Mouse (Mus musculus) midbrain, embryonic 14.5 days (tissue): ENCODE results near the gene Rasl11b. TPM values are rescaled to one million over a fixed set of nuclear protein-coding genes. Genes with fewer than 3 reads are reported as not detected.

ENCODE experiments used
- ATAC-seq: fragments of 200-750 bp; cut with Nextera tagmentation; 2 replicates; pipeline ENCODE4 v1.8.0; 2017; ENCODE audit warnings: moderate number of reproducible peaks, moderate library complexity; ENCODE audit not compliant: low FRiP score, low TSS enrichment
- DNase-seq: peaks from one replicate; pipeline ENCODE4 v3.0.0-alpha.2; 2015
- H3K27ac ChIP-seq: fragments of 300-500 bp; sonication (generic); replicated peaks from 2 replicates; pipeline ENCODE4 v1.5.1; 2014; ENCODE audit warnings: mild to moderate bottlenecking, low read depth, low read length, moderate library complexity
- H3K27me3 ChIP-seq: fragments of 300-500 bp; sonication (generic); 2 replicates; pipeline ENCODE4 v1.6.1; 2014; ENCODE audit warnings: low read length, control low read depth, mixed read lengths; ENCODE audit not compliant: control insufficient read depth, insufficient read depth
- H3K36me3 ChIP-seq: fragments of 300-500 bp; sonication (generic); 2 replicates; pipeline ENCODE4 v1.6.1; 2014; ENCODE audit warnings: low read length, control low read depth; ENCODE audit not compliant: control insufficient read depth, insufficient read depth
- H3K4me1 ChIP-seq: fragments of 300-500 bp; sonication (generic); 2 replicates; pipeline ENCODE4 v1.6.1; 2014; ENCODE audit warnings: mild to moderate bottlenecking, antibody characterized with exemption, low read length, control low read depth; ENCODE audit not compliant: control insufficient read depth, insufficient read depth
- H3K4me2 ChIP-seq: fragments of 300-500 bp; sonication (generic); 2 replicates; pipeline ENCODE4 v1.6.1; 2014; ENCODE audit warnings: mild to moderate bottlenecking, low read length, moderate library complexity
- H3K4me3 ChIP-seq: fragments of 300-500 bp; sonication (generic); replicated peaks from 2 replicates; pipeline ENCODE4 v1.5.1; 2014; ENCODE audit warnings: low read depth, low read length
- H3K9ac ChIP-seq: fragments of 300-500 bp; sonication (generic); replicated peaks from 2 replicates; pipeline ENCODE4 v1.6.1; 2014; ENCODE audit warnings: mild to moderate bottlenecking, low read length, moderate library complexity
- H3K9me3 ChIP-seq: fragments of 300-500 bp; sonication (generic); 2 replicates; pipeline ENCODE4 v1.6.1; 2016; ENCODE audit warnings: low read length, control low read depth, mixed read lengths; ENCODE audit not compliant: control insufficient read depth
- WGBS: fragments of 180-500 bp; shearing (Covaris S2); extraction: QIAGEN DNeasy Blood & Tissue Kit; methylation state at CpG from one replicate; pipeline ENCODE4 v1.1.7; 2014; 5-methylcytosine and 5-hydroxymethylcytosine counted together
- polyA plus RNA-seq: library from polyadenylated mRNA; unstranded; fragments of >200 nt; fragmentation: Nextera tagmentation; extraction: Ambion mirVana; gene quantifications from 2 replicates; pipeline ENCODE4 v1.2.1, GENCODE M21; 2014

Gene Rasl11b
- polyA plus RNA-seq, 1 experiment from 2014 or later: 13.6 TPM

DNA sequence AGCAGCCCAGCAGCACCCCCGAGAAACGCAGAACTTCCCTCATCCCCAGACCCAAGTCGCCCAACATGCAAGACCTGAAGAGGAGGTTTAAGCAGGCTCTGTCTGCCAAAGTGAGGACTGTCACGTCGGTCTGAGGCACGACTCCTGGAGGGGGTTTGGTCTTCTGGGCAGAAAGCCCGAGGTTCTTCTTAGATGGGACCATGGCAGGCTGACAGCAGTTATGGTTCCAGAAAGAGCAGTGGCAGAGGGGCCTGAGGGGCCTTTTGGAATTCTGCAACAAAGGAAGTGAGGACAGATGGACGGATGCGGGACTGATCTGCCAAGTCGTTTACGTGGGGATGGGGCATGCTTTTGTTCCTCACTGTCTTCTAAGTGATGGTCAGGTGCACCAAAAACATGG, 3.4 kb downstream of the Rasl11b start:
- H3K9ac ChIP-seq: no peak overlapping the region
- WGBS: 87% methylated on average over 11 of the region's 11 CpGs
- ATAC-seq (no peak), DNase-seq (no peak)
- H3K4me2 ChIP-seq: no peak overlapping the region
- H3K27me3 ChIP-seq: peaks cover 4% of the 10 kb centered on the region; the same call in 1 of the 2 replicates
- peaks cover 8% of the 10 kb centered on the region; the same call in 1 of the 2 replicates for H3K4me1 ChIP-seq
- no peak overlapping the region for H3K27ac ChIP-seq
- H3K36me3 ChIP-seq: no peaks in the 10 kb centered on the region
- no peaks in the 10 kb centered on the region; the same call in 1 of the 2 replicates for H3K9me3 ChIP-seq
- no peak overlapping the region for H3K4me3 ChIP-seq

DNA sequence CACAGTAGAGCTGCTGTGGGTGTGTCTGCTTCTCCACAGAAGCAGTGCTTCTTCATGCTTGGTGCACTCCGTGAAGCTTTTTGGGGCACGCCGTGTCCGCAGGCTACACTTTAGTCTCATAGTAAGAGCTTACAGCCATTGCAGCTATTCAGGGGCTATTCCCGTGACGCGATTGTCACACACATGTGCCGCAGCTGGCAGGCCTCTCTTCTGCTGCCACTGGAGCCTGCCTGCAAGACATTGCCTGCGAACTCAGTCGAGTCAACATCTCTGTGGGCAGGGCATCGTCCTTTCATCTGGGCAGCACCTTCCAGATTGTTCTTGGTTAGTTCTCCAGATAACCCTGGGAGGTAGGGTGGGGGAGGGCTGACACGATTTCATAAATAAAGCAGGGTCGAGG, 4.7 kb downstream of the Rasl11b start:
- H3K9ac ChIP-seq: no peak overlapping the region
- peaks cover 4% of the 10 kb centered on the region; the same call in 1 of the 2 replicates for H3K4me1 ChIP-seq
- no peak overlapping the region for H3K4me3 ChIP-seq
- no peak overlapping the region for H3K27ac ChIP-seq
- H3K27me3 ChIP-seq: peaks cover under 1% of the 10 kb centered on the region; the same call in 1 of the 2 replicates
- DNase-seq: no peak
- H3K36me3 ChIP-seq: no peaks in the 10 kb centered on the region
- WGBS: 82% methylated on average over 13 of the region's 13 CpGs
- H3K4me2 ChIP-seq: no peak overlapping the region
- no peaks in the 10 kb centered on the region; the same call in 1 of the 2 replicates for H3K9me3 ChIP-seq
- ATAC-seq: no peak

DNA sequence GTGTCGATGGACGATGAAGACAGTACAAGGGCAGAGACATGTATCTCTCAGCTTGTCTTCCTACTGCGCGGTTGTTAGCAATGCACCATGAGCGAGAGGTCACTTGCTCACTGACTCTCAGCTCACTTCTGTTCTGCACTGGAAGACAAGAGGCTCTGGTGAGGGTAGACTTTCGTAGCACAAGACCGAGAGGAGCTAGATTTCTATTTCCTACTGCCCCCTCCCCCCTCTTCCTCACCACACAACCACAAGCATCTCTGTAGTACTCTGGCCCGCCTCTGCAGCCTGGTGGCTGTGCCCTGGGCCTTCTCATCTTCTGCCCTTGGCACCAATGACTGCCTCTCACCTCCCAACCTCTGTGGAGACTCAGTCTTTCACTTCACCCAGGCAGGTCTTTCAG, 5.4 kb downstream of the Rasl11b start:
- Histone ChIP-seq H3K4me2 (no peak overlapping the region), H3K27ac (no peak overlapping the region), H3K27me3 (no peaks in the 10 kb centered on the region), H3K9me3 (no peaks in the 10 kb centered on the region; the same call in 1 of the 2 replicates), H3K4me1 (0 out of 2 replicates have a peak, but pooled peaks cover 2% of the 10 kb centered on the region), H3K4me3 (no peak overlapping the region), H3K9ac (no peak overlapping the region), H3K36me3 (no peaks in the 10 kb centered on the region)
- no peak for DNase-seq
- no peak for ATAC-seq
- WGBS: 93% methylated on average over 8 of the region's 8 CpGs

DNA sequence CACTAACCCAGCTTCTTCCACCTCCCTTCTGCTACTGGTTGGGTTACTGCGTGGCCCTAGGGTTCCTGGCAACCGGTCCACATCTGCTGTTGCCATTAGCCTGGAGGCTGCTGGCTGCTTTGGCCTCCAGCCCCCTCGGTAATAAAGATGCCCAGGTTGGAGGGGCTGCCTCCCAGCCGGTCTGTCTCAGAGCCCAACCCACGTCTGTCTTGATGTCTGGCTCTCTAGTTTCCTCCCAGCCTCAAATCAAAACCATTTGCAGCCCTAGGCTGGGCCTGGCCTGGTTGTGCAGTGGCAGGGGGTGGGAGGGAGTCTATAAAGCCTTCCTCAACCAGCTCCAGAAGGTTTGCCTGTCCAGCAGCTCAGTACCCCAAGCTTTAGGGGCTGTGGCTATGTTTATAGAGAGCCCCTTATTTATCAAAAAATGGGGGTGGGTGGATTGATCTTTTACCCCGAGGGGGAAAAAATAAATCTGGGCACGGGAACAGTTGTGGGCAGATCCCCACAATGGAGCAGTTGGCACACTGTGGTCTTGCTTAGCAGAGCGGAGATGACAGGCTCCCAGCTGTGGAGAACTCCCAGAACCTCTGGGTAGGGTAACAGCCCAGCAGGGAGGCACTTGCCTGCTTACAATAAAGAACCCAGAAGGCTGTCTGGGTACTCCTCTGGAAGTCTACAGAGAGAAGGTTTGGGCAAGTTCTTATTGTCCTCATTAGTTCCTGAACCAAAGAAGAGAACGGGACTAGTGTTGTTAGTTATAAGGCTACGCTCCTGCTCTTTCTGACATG, 6.7 kb downstream of the Rasl11b start:
- Histone ChIP-seq H3K27ac (no peak overlapping the region), H3K27me3 (no peaks in the 10 kb centered on the region), H3K9me3 (no peaks in the 10 kb centered on the region; the same call in 1 of the 2 replicates), H3K36me3 (no peaks in the 10 kb centered on the region), H3K4me2 (no peak overlapping the region), H3K4me3 (no peak overlapping the region), H3K4me1 (0 out of 2 replicates have a peak, but pooled peaks cover 2% of the 10 kb centered on the region), H3K9ac (no peak overlapping the region)
- ATAC-seq (no peak), DNase-seq (no peak)
- 71% methylated on average over 10 of the region's 10 CpGs for WGBS

DNA sequence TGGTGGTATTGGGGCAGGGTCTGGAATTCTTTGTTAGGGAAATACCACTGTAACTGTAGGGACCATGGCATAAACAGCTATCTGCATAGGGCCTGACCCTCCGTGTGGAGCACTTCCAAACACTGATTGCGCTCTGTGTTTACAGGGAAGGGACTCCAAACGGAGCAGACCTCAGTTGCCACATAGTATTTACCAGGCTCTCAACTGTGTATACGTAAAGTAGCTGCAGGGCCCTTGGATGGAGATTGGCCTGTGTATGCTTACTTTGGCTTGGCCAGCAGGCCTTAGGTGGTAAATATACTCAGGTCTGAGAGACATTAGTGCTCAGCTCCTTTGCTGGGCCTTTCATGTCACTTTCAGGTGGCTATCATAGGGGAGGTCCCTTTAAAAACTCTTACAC, 7.4 kb downstream of the Rasl11b start:
- no peak overlapping the region for H3K4me2 ChIP-seq
- H3K27ac ChIP-seq: no peak overlapping the region
- no peak for ATAC-seq
- WGBS: 87% methylated on average over 4 of the region's 4 CpGs
- H3K4me1 ChIP-seq: 0 out of 2 replicates have a peak, but pooled peaks cover 2% of the 10 kb centered on the region
- DNase-seq: no peak
- H3K27me3 ChIP-seq: no peaks in the 10 kb centered on the region
- no peak overlapping the region for H3K9ac ChIP-seq
- H3K9me3 ChIP-seq: no peaks in the 10 kb centered on the region; the same call in 1 of the 2 replicates
- H3K36me3 ChIP-seq: no peaks in the 10 kb centered on the region
- no peak overlapping the region for H3K4me3 ChIP-seq

DNA sequence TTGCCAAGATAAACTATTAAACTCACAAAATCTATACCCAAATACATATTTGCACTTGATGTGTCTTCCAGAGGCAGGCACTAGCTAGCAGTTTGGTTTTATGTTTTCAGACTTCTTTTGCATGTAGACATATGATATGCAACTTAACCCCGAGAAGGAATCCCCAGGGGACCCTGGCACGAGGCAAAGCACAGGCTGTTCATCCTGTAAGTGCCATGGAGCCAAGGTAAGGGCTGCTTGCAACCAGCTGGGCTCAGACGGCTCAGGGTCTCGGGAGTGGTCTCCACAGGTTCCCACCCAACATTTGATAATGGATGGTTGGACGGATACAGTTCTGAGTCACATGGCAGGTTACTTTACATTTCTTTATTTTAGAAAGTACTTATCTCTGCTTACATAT, 9.4 kb downstream of the Rasl11b start:
- no peaks in the 10 kb centered on the region for H3K36me3 ChIP-seq
- no peaks in the 10 kb centered on the region for H3K4me1 ChIP-seq

DNA sequence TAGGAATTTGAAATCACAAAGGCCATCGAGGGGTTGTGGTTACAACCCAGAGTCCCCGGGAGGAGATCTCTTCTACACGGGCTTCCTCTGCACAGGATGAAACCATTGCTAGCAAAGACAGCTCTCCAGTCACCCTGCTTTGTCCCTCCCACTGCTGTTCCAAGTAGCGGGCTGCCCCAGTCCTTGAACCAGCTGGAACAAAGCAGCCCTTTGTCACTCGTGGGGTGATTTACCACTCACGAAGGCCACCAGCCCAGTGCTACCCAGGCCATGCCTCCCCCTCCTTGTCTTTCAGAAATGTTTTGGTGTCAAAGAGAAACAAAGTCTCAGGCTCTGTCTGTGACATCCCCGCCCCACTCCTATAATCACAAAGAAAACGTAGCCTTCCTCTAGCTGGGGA, 10.4 kb downstream of the Rasl11b start:
- WGBS: 42% methylated on average over 8 of the region's 8 CpGs
- ATAC-seq: no peak

More for the DNA sequence above, 9.4 kb downstream of the Rasl11b start:
- Histone ChIP-seq H3K27ac (no peak overlapping the region), H3K27me3 (no peaks in the 10 kb centered on the region), H3K9me3 (no peaks in the 10 kb centered on the region; the same call in 1 of the 2 replicates), H3K9ac (no peak overlapping the region), H3K4me3 (no peak overlapping the region), H3K4me2 (no peak overlapping the region)
- ATAC-seq: no peak
- 75% methylated on average over 5 of the region's 5 CpGs for WGBS
- DNase-seq: no peak

DNA sequence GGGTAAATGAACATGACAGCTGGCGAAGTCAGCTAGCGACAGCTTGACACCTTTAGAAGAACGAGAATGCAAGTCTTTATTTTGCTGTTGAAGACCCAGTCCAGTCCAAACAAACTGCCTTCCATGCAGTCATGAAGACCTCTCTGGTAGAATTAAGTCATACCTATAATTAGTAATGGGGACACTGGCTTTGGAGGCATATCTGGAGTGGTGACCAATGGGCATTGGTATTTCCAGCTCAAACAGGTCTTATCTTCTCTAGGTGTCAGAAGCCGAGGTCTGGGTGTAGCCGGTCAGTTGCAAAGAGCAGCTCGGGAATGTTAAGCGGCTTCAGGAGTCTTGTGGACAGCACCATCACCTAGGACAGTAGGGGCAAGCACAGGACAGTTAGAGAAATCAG, 11.0 kb downstream of the Rasl11b start:
- Histone ChIP-seq H3K9ac (no peak overlapping the region), H3K9me3 (no peaks in the 10 kb centered on the region; the same call in 1 of the 2 replicates), H3K27me3 (no peaks in the 10 kb centered on the region), H3K27ac (no peak overlapping the region), H3K4me1 (no peaks in the 10 kb centered on the region), H3K36me3 (no peaks in the 10 kb centered on the region), H3K4me2 (no peak overlapping the region), H3K4me3 (no peak overlapping the region)
- WGBS: 86% methylated on average over 7 of the region's 7 CpGs
- no peak for ATAC-seq
- no peak for DNase-seq

More for the DNA sequence above, 10.4 kb downstream of the Rasl11b start:
- no peak overlapping the region for H3K9ac ChIP-seq
- H3K27ac ChIP-seq: no peak overlapping the region
- no peaks in the 10 kb centered on the region for H3K36me3 ChIP-seq
- no peak for DNase-seq
- no peak overlapping the region for H3K4me2 ChIP-seq
- H3K27me3 ChIP-seq: no peaks in the 10 kb centered on the region
- H3K9me3 ChIP-seq: no peaks in the 10 kb centered on the region; the same call in 1 of the 2 replicates
- H3K4me1 ChIP-seq: no peaks in the 10 kb centered on the region
- H3K4me3 ChIP-seq: no peak overlapping the region

DNA sequence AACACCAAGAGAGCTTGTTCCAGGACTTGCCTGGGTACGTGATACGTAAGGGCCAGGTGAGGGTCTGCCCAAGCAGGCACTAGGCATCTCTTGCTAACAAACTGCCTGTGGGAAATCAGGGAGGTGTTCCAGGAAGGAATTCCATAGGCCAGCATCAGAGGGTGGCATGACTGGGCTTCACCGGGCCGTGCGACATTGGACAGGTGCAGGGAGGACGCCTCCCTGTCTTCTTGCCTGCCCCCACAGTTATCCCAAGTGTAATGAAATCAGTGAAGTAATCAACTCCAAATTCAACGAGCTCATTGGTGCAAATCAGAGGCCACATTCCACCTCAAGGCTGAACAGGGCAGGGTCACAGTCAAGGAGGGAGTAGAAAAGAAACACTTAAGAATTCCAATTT, 11.6 kb downstream of the Rasl11b start:
- Histone ChIP-seq H3K27ac (no peak overlapping the region), H3K36me3 (no peaks in the 10 kb centered on the region)
- WGBS: 87% methylated on average over 7 of the region's 7 CpGs

More for the DNA sequence above, 11.6 kb downstream of the Rasl11b start:
- H3K9ac ChIP-seq: no peak overlapping the region
- DNase-seq (no peak), ATAC-seq (no peak)
- H3K4me3 ChIP-seq: no peak overlapping the region
- no peaks in the 10 kb centered on the region for H3K27me3 ChIP-seq
- H3K4me2 ChIP-seq: no peak overlapping the region
- no peaks in the 10 kb centered on the region; the same call in 1 of the 2 replicates for H3K9me3 ChIP-seq
- H3K4me1 ChIP-seq: no peaks in the 10 kb centered on the region
